Mouse (Mus musculus) hindbrain, embryonic 14.5 days (tissue): ENCODE results near the gene Zfand3. TPM values are rescaled to one million over a fixed set of nuclear protein-coding genes. Genes with fewer than 3 reads are reported as not detected.
A peak's percentile ranks its signal among the peaks of the same experiment; 100 is the strongest.

ENCODE experiments used
- ATAC-seq: fragments of 200-750 bp; cut with Nextera tagmentation; 2 replicates; pipeline ENCODE4 v1.8.0; 2017; ENCODE audit warnings: moderate number of reproducible peaks, mild to moderate bottlenecking, moderate TSS enrichment, moderate library complexity; ENCODE audit not compliant: low FRiP score
- DNase-seq: peaks from one replicate; pipeline ENCODE4 v3.0.0-alpha.2; 2015; ENCODE audit warnings: low spot score
- H3K27ac ChIP-seq: fragments of 300-500 bp; sonication (generic); 2 replicates; pipeline ENCODE4 v1.5.1; 2014; ENCODE audit warnings: mild to moderate bottlenecking, moderate library complexity
- H3K27me3 ChIP-seq: fragments of 300-500 bp; sonication (generic); 2 replicates; pipeline ENCODE4 v1.6.1; 2014; ENCODE audit warnings: mild to moderate bottlenecking, low read length, mixed read lengths; ENCODE audit not compliant: control insufficient read depth, insufficient read depth
- H3K36me3 ChIP-seq: fragments of 300-500 bp; sonication (generic); replicated peaks from 2 replicates; pipeline ENCODE4 v1.6.1; 2014; ENCODE audit not compliant: control insufficient read depth, insufficient read depth
- H3K4me1 ChIP-seq: fragments of 300-500 bp; sonication (generic); replicated peaks from 2 replicates; pipeline ENCODE4 v1.6.1; 2014; ENCODE audit warnings: antibody characterized with exemption, low read length, mixed read lengths; ENCODE audit not compliant: control insufficient read depth, insufficient read depth
- H3K4me2 ChIP-seq: fragments of 300-500 bp; sonication (generic); replicated peaks from 2 replicates; pipeline ENCODE4 v1.6.1; 2014; ENCODE audit warnings: mild to moderate bottlenecking, moderate library complexity
- H3K4me3 ChIP-seq: fragments of 300-500 bp; sonication (generic); replicated peaks from 2 replicates; pipeline ENCODE4 v1.5.1; 2014; ENCODE audit warnings: mild to moderate bottlenecking, low read length
- H3K9ac ChIP-seq: fragments of 300-500 bp; sonication (generic); 2 replicates; pipeline ENCODE4 v1.6.1; 2014
- H3K9me3 ChIP-seq: fragments of 300-500 bp; sonication (generic); 2 replicates; pipeline ENCODE4 v1.6.1; 2016; ENCODE audit warnings: low read length; ENCODE audit not compliant: control insufficient read depth
- WGBS: fragments of 180-500 bp; shearing (Covaris S2); extraction: QIAGEN DNeasy Blood & Tissue Kit; methylation state at CpG from one replicate; pipeline ENCODE4 v1.1.7; 2014; 5-methylcytosine and 5-hydroxymethylcytosine counted together
- polyA plus RNA-seq: library from polyadenylated mRNA; unstranded; fragments of >200 nt; fragmentation: Nextera tagmentation; extraction: Ambion mirVana; gene quantifications from 2 replicates; pipeline ENCODE4 v1.2.1, GENCODE M21; 2014

Zfand3 gene
- polyA plus RNA-seq, 1 experiment from 2014 or later, result 43.2 TPM

GRCm38 (mm10) chr17:29979841-29980240, 24.7 kb upstream of the Zfand3 start:
- no peak overlapping the region for H3K27ac ChIP-seq
- H3K9ac ChIP-seq, result no peak overlapping the region
- H3K4me3 ChIP-seq, result no peak overlapping the region
- no peaks in the 10 kb centered on the region for H3K36me3 ChIP-seq
- no peak for ATAC-seq
- WGBS, result 86% methylated on average over 7 of the region's 7 CpGs
- H3K27me3 ChIP-seq, result no peaks in the 10 kb centered on the region
- no peaks in the 10 kb centered on the region for H3K4me1 ChIP-seq
- no peak overlapping the region for H3K4me2 ChIP-seq
- no peaks in the 10 kb centered on the region for H3K9me3 ChIP-seq
- no peak for DNase-seq

GRCm38 (mm10) chr17:29981568-29981967, 23.0 kb upstream of the Zfand3 start:
- no peak for DNase-seq
- no peak for ATAC-seq
- H3K27ac ChIP-seq, result no peak overlapping the region
- no peaks in the 10 kb centered on the region for H3K27me3 ChIP-seq
- H3K4me3 ChIP-seq, result no peak overlapping the region
- no peak overlapping the region for H3K4me2 ChIP-seq
- WGBS, result 69% methylated on average over 8 of the region's 8 CpGs
- no peaks in the 10 kb centered on the region; the same call in 1 of the 2 replicates for H3K4me1 ChIP-seq
- no peak overlapping the region for H3K9ac ChIP-seq
- H3K9me3 ChIP-seq, result no peaks in the 10 kb centered on the region
- no peaks in the 10 kb centered on the region for H3K36me3 ChIP-seq

GRCm38 (mm10) chr17:29983190-29983589, 21.3 kb upstream of the Zfand3 start:
- Histone ChIP-seq H3K4me3 (no peak overlapping the region), H3K4me2 (no peak overlapping the region), H3K36me3 (no peaks in the 10 kb centered on the region), H3K27me3 (no peaks in the 10 kb centered on the region), H3K9ac (no peak overlapping the region), H3K27ac (no peak overlapping the region), H3K9me3 (no peaks in the 10 kb centered on the region), H3K4me1 (no peaks in the 10 kb centered on the region; the same call in 1 of the 2 replicates)
- no peak for DNase-seq
- WGBS, result 81% methylated on average over 5 of the region's 5 CpGs
- no peak for ATAC-seq

DNA sequence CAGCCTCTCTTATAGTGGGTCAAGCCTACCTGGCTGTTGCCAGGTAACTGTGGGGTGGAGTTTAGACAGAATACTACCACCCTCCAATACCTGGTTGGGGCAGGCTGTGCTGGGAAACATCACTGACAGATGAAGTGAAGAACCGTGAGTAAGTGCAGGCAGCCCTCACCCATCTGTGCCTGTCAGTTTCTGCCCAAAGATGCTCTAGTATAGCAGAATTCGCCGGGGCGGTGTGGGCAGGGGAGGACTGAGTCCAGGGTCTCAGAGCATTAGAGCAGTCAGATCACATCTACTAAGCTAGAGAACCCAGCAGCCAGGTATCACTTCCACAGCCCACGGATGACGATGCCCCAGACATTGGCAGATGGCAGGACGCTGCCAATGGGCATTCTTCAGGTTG, 19.6 kb upstream of the Zfand3 start:
- H3K27ac ChIP-seq, result no peak overlapping the region
- no peaks in the 10 kb centered on the region for H3K36me3 ChIP-seq
- no peak overlapping the region for H3K4me2 ChIP-seq
- H3K4me3 ChIP-seq, result no peak overlapping the region
- DNase-seq (no peak), ATAC-seq (no peak)
- H3K9me3 ChIP-seq, result no peaks in the 10 kb centered on the region
- no peaks in the 10 kb centered on the region for H3K27me3 ChIP-seq
- no peaks in the 10 kb centered on the region; the same call in 1 of the 2 replicates for H3K4me1 ChIP-seq
- H3K9ac ChIP-seq, result no peak overlapping the region
- WGBS, result 87% methylated on average over 7 of the region's 7 CpGs

DNA sequence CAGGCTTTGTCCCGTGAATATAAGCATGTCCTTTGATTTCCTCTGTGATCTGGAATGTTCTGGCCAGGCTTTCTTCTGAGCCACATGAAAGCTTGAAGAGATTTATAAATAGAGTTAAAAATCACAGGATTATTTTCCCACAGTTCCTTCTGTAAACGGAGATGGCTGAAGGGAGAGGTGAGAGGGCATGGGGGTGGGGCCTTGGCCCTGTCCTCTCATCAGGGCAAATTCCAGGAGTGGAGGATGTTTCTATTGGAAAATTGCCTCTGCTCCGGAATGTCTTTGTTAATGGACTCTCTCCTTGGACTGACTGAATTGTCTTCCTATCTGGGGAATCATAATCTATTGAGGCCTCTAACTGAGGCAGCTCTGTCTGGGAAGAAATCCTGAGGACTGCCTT, 19.0 kb upstream of the Zfand3 start:
- no peaks in the 10 kb centered on the region for H3K9me3 ChIP-seq
- no peaks in the 10 kb centered on the region for H3K36me3 ChIP-seq
- H3K9ac ChIP-seq, result no peak overlapping the region
- 21% methylated on average over 3 of the region's 3 CpGs for WGBS
- no peak overlapping the region for H3K27ac ChIP-seq
- no peaks in the 10 kb centered on the region; the same call in 1 of the 2 replicates for H3K4me1 ChIP-seq
- ATAC-seq, result no peak
- H3K4me2 ChIP-seq, result no peak overlapping the region
- no peaks in the 10 kb centered on the region for H3K27me3 ChIP-seq
- no peak for DNase-seq
- no peak overlapping the region for H3K4me3 ChIP-seq

DNA sequence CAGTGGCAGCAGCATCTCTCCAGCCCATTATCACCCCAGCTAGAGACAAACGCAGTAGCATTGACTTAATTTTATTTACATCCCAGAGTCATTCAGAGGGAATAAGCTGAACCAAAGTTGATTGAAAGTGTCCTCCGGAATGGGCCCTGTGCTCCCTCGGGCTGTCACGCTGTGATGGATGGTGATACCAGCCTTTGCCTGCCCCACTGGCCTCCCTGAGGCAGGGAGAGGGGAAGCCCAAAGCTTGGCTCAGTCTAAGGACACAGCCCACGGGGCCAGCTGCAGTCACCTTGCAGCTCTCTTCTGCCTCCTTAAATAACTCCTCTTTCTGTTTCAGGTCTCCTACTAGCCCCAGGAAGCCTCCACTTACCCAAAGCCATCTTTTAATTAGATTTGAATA, 16.4 kb upstream of the Zfand3 start:
- Histone ChIP-seq H3K36me3 (no peaks in the 10 kb centered on the region), H3K9me3 (no peaks in the 10 kb centered on the region), H3K27ac (no peak overlapping the region), H3K9ac (no peak overlapping the region), H3K4me3 (no peak overlapping the region), H3K4me2 (no peak overlapping the region), H3K4me1 (no peaks in the 10 kb centered on the region; the same call in 1 of the 2 replicates), H3K27me3 (no peaks in the 10 kb centered on the region)
- no peak for DNase-seq
- 28% methylated on average over 5 of the region's 5 CpGs for WGBS
- no peak for ATAC-seq

- ATAC-seq, result no peak
- 87% methylated on average over 5 of the region's 5 CpGs for WGBS
These were observed 14.9 kb upstream of the Zfand3 start for GRCm38 (mm10) chr17:29989653-29990052.

GRCm38 (mm10) chr17:29990136-29990535, 14.4 kb upstream of the Zfand3 start:
- no peak for ATAC-seq
- Histone ChIP-seq H3K4me1 (no peaks in the 10 kb centered on the region; the same call in 1 of the 2 replicates), H3K4me3 (no peak overlapping the region), H3K4me2 (no peak overlapping the region), H3K27ac (no peak overlapping the region), H3K9me3 (no peaks in the 10 kb centered on the region), H3K27me3 (no peaks in the 10 kb centered on the region), H3K36me3 (no peaks in the 10 kb centered on the region), H3K9ac (no peak overlapping the region)
- DNase-seq, result no peak
- 92% methylated on average over 3 of the region's 3 CpGs for WGBS

More at GRCm38 (mm10) chr17:29989653-29990052, 14.9 kb upstream of the Zfand3 start:
- H3K36me3 ChIP-seq, result no peaks in the 10 kb centered on the region
- no peak overlapping the region for H3K9ac ChIP-seq
- no peaks in the 10 kb centered on the region for H3K9me3 ChIP-seq
- H3K4me2 ChIP-seq, result no peak overlapping the region
- DNase-seq, result no peak
- no peak overlapping the region for H3K27ac ChIP-seq
- H3K4me1 ChIP-seq, result no peaks in the 10 kb centered on the region; the same call in 1 of the 2 replicates
- no peaks in the 10 kb centered on the region for H3K27me3 ChIP-seq
- H3K4me3 ChIP-seq, result no peak overlapping the region

DNA sequence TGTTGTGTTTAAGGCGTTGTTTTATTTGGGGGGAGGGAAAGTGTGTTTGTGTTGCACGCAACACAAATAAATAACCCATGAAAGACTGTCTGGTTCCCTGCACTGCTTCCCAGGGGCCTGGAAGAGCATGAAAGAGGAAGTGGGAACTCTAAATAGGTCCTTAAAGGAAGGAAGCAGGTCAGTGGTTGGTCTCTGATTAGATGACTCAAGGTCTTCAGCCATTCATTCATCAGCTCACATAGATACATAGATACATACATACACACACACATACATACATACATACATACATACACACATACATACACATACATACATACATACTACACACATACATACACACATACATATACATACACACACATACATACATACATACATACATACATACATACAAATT, 13.7 kb upstream of the Zfand3 start:
- 90% methylated on average over 2 of the region's 2 CpGs for WGBS
- no peak for DNase-seq

GRCm38 (mm10) chr17:29993488-29993887, 11.0 kb upstream of the Zfand3 start:
- Histone ChIP-seq H3K27ac (no peak overlapping the region), H3K27me3 (no peaks in the 10 kb centered on the region), H3K4me1 (no peaks in the 10 kb centered on the region), H3K4me2 (no peak overlapping the region), H3K36me3 (no peaks in the 10 kb centered on the region), H3K4me3 (no peak overlapping the region), H3K9ac (no peak overlapping the region), H3K9me3 (no peaks in the 10 kb centered on the region)
- ATAC-seq (peak; percentile 62; the same call in 1 of the 2 replicates), DNase-seq (peak; percentile 55)
- 64% methylated on average over 8 of the region's 8 CpGs for WGBS

More for the DNA sequence above, 13.7 kb upstream of the Zfand3 start:
- Histone ChIP-seq H3K9ac (no peak overlapping the region), H3K36me3 (no peaks in the 10 kb centered on the region), H3K27ac (no peak overlapping the region), H3K9me3 (no peaks in the 10 kb centered on the region), H3K4me3 (no peak overlapping the region), H3K27me3 (no peaks in the 10 kb centered on the region), H3K4me1 (no peaks in the 10 kb centered on the region), H3K4me2 (no peak overlapping the region)
- no peak for ATAC-seq
